Mouse (Mus musculus) midbrain, embryonic 10.5 days (tissue): Measurements from ENCODE around the gene Prkd2. TPM values are rescaled to one million over a fixed set of nuclear protein-coding genes. Genes with fewer than 3 reads are reported as not detected.
A peak's percentile ranks its signal among the peaks of the same experiment; 100 is the strongest.

Source experiments
- DNase-seq: peaks from one replicate; pipeline ENCODE4 v3.0.0-alpha.2; 2017; ENCODE audit warnings: low spot score
- H3K27ac ChIP-seq: fragments of 300-500 bp; sonication (generic); replicated peaks from 2 replicates; pipeline ENCODE4 v1.5.1; 2016; ENCODE audit warnings: mild to moderate bottlenecking
- H3K27me3 ChIP-seq: fragments of 300-500 bp; sonication (generic); 2 replicates; pipeline ENCODE4 v1.6.1; 2016; ENCODE audit warnings: low read depth, mild to moderate bottlenecking; ENCODE audit not compliant: poor library complexity, severe bottlenecking
- H3K36me3 ChIP-seq: fragments of 300-500 bp; sonication (generic); 2 replicates; pipeline ENCODE4 v1.6.1; 2016; ENCODE audit warnings: mild to moderate bottlenecking, moderate library complexity
- H3K4me1 ChIP-seq: fragments of 300-500 bp; sonication (generic); 2 replicates; pipeline ENCODE4 v1.6.1; 2016
- H3K4me3 ChIP-seq: fragments of 300-500 bp; sonication (generic); 2 replicates; pipeline ENCODE4 v1.5.1; 2016; ENCODE audit warnings: mild to moderate bottlenecking, moderate library complexity
- H3K9me3 ChIP-seq: fragments of 300-500 bp; sonication (generic); replicated peaks from 2 replicates; pipeline ENCODE4 v1.6.1; 2016; ENCODE audit warnings: mild to moderate bottlenecking
- WGBS: fragments of 180-500 bp; shearing (Covaris S2); methylation state at CpG from one replicate; pipeline ENCODE4 v1.1.7; 2016; 5-methylcytosine and 5-hydroxymethylcytosine counted together
- polyA plus RNA-seq: library from polyadenylated mRNA; unstranded; fragments of >200 nt; fragmentation: Nextera tagmentation; extraction: Ambion mirVana; gene quantifications from 2 replicates; pipeline ENCODE4 v1.2.1, GENCODE M21; 2016

Prkd2 gene
- polyA plus RNA-seq, 1 experiment from 2014 or later, result 11.1 TPM

GRCm38 (mm10) chr7:16875310-16875325 lies 32.4 kb downstream of the Prkd2 start, which contains the start of gene Dact3:
Dact3 (plus strand) TSS chr7:16875317.
- 0% methylated on average over 1 of the region's 1 CpGs for WGBS
- Histone ChIP-seq H3K4me1 (peaks cover 50% of the 10 kb centered on the region), H3K4me3 (peak within 1 kb of the TSS; percentile 74), H3K9me3 (no peaks in the 10 kb centered on the region), H3K36me3 (peaks cover 16% of the 10 kb centered on the region), H3K27ac (peak within 1 kb of the TSS; percentile 90), H3K27me3 (no peaks in the 10 kb centered on the region)
- no peak for DNase-seq

GRCm38 (mm10) chr7:16875326-16875725 lies 32.6 kb downstream of the Prkd2 start:
- Histone ChIP-seq H3K9me3 (no peaks in the 10 kb centered on the region), H3K36me3 (peaks cover 16% of the 10 kb centered on the region), H3K4me3 (peak overlapping the region; percentile 74), H3K4me1 (peaks cover 50% of the 10 kb centered on the region), H3K27ac (peak overlapping the region; percentile 90), H3K27me3 (no peaks in the 10 kb centered on the region)
- DNase-seq, result no peak
- under 1% methylated on average over 41 of the region's 42 CpGs for WGBS

- Histone ChIP-seq H3K4me1 (peaks cover 51% of the 10 kb centered on the region), H3K9me3 (no peaks in the 10 kb centered on the region), H3K4me3 (peak overlapping the region; percentile 74), H3K36me3 (peaks cover 16% of the 10 kb centered on the region), H3K27ac (peak overlapping the region; percentile 90), H3K27me3 (no peaks in the 10 kb centered on the region)
- DNase-seq, result peak; percentile 27
- WGBS, result 11% methylated on average over 11 of the region's 11 CpGs
Measured at GRCm38 (mm10) chr7:16876006-16876405, 33.3 kb downstream of the Prkd2 start.

GRCm38 (mm10) chr7:16876608-16877007 lies 33.9 kb downstream of the Prkd2 start:
- Histone ChIP-seq H3K36me3 (peaks cover 13% of the 10 kb centered on the region), H3K9me3 (no peaks in the 10 kb centered on the region), H3K27ac (peak overlapping the region; percentile 90), H3K27me3 (no peaks in the 10 kb centered on the region), H3K4me1 (peaks cover 55% of the 10 kb centered on the region), H3K4me3 (peak overlapping the region; percentile 74)
- DNase-seq, result peak; percentile 74
- WGBS, result under 1% methylated on average over 13 of the region's 13 CpGs

- Histone ChIP-seq H3K27ac (no peak overlapping the region), H3K4me3 (no peak overlapping the region), H3K27me3 (peaks cover 10% of the 10 kb centered on the region), H3K36me3 (peaks cover 17% of the 10 kb centered on the region), H3K9me3 (no peaks in the 10 kb centered on the region), H3K4me1 (peaks cover 55% of the 10 kb centered on the region)
- 84% methylated on average over 3 of the region's 3 CpGs for WGBS
- DNase-seq, result no peak
Measured at GRCm38 (mm10) chr7:16877717-16878116, 35.0 kb downstream of the Prkd2 start.

- H3K27ac ChIP-seq, result peak overlapping the region; percentile 91
- WGBS, result 21% methylated on average over 9 of the region's 9 CpGs
- peak; percentile 88 for DNase-seq
- peaks cover 1% of the 10 kb centered on the region for H3K9me3 ChIP-seq
- H3K4me3 ChIP-seq, result peak overlapping the region; percentile 31; the same call in 1 of the 2 replicates
- peaks cover 37% of the 10 kb centered on the region for H3K36me3 ChIP-seq
- H3K4me1 ChIP-seq, result peaks cover 52% of the 10 kb centered on the region
- H3K27me3 ChIP-seq, result peaks cover 33% of the 10 kb centered on the region
Measured at GRCm38 (mm10) chr7:16879796-16880547, 37.3 kb downstream of the Prkd2 start.

GRCm38 (mm10) chr7:16880615-16881014 lies 37.9 kb downstream of the Prkd2 start:
- Histone ChIP-seq H3K9me3 (peaks cover 8% of the 10 kb centered on the region), H3K4me1 (peaks cover 53% of the 10 kb centered on the region), H3K4me3 (peak overlapping the region; percentile 31; the same call in 1 of the 2 replicates), H3K36me3 (peaks cover 44% of the 10 kb centered on the region), H3K27me3 (peaks cover 39% of the 10 kb centered on the region), H3K27ac (peak overlapping the region; percentile 91)
- 16% methylated on average over 5 of the region's 5 CpGs for WGBS
- DNase-seq, result no peak

GRCm38 (mm10) chr7:16883162-16883561 lies 40.5 kb downstream of the Prkd2 start:
- Histone ChIP-seq H3K4me1 (peaks cover 37% of the 10 kb centered on the region), H3K27me3 (peaks cover 64% of the 10 kb centered on the region), H3K27ac (no peak overlapping the region), H3K4me3 (no peak overlapping the region), H3K9me3 (peaks cover 21% of the 10 kb centered on the region), H3K36me3 (peaks cover 64% of the 10 kb centered on the region)
- WGBS, result 94% methylated on average over 6 of the region's 6 CpGs
- no peak for DNase-seq

- Histone ChIP-seq H3K4me3 (no peak overlapping the region), H3K9me3 (peaks cover 21% of the 10 kb centered on the region), H3K27ac (no peak overlapping the region), H3K27me3 (peaks cover 76% of the 10 kb centered on the region), H3K36me3 (peaks cover 58% of the 10 kb centered on the region), H3K4me1 (peaks cover 30% of the 10 kb centered on the region)
- 48% methylated on average over 4 of the region's 4 CpGs for WGBS
- DNase-seq, result no peak
Measured at GRCm38 (mm10) chr7:16884334-16884733, 41.6 kb downstream of the Prkd2 start.

GRCm38 (mm10) chr7:16885271-16885776 lies 42.6 kb downstream of the Prkd2 start:
- peaks cover 24% of the 10 kb centered on the region for H3K9me3 ChIP-seq
- 16% methylated on average over 91 of the region's 95 CpGs for WGBS
- DNase-seq, result peak; percentile 28
- peak overlapping the region; percentile 44 for H3K4me3 ChIP-seq
- peak overlapping the region; percentile 49; the same call in 1 of the 2 replicates for H3K27ac ChIP-seq
- H3K27me3 ChIP-seq, result peaks cover 86% of the 10 kb centered on the region
- peaks cover 20% of the 10 kb centered on the region for H3K4me1 ChIP-seq
- peaks cover 58% of the 10 kb centered on the region for H3K36me3 ChIP-seq

GRCm38 (mm10) chr7:16885905-16886304 lies 43.2 kb downstream of the Prkd2 start:
- Histone ChIP-seq H3K4me1 (peaks cover 20% of the 10 kb centered on the region), H3K27ac (0 out of 2 replicates have a peak overlapping the region, but pooled peaks have one; percentile 49), H3K27me3 (peaks cover 92% of the 10 kb centered on the region), H3K9me3 (peaks cover 24% of the 10 kb centered on the region), H3K36me3 (peaks cover 58% of the 10 kb centered on the region), H3K4me3 (peak overlapping the region; percentile 44)
- DNase-seq, result no peak
- 42% methylated on average over 59 of the region's 59 CpGs for WGBS

- 50% methylated on average over 6 of the region's 6 CpGs for WGBS
- no peak for DNase-seq
- peaks cover 21% of the 10 kb centered on the region for H3K36me3 ChIP-seq
- H3K9me3 ChIP-seq, result peaks cover 18% of the 10 kb centered on the region
- H3K4me3 ChIP-seq, result peak overlapping the region; percentile 43; the same call in 1 of the 2 replicates
- H3K4me1 ChIP-seq, result peaks cover 52% of the 10 kb centered on the region
- peak overlapping the region; percentile 34; the same call in 1 of the 2 replicates for H3K27ac ChIP-seq
- peaks cover 88% of the 10 kb centered on the region for H3K27me3 ChIP-seq
Measured at GRCm38 (mm10) chr7:16890536-16890935, 47.8 kb downstream of the Prkd2 start.

- Histone ChIP-seq H3K27ac (peak overlapping the region; percentile 34; the same call in 1 of the 2 replicates), H3K27me3 (peaks cover 84% of the 10 kb centered on the region), H3K9me3 (peaks cover 13% of the 10 kb centered on the region), H3K4me1 (peaks cover 51% of the 10 kb centered on the region), H3K4me3 (peak overlapping the region; percentile 43), H3K36me3 (peaks cover 17% of the 10 kb centered on the region)
- under 1% methylated on average over 23 of the region's 23 CpGs for WGBS
- peak; percentile 75 for DNase-seq
Measured at GRCm38 (mm10) chr7:16890944-16891343, 48.2 kb downstream of the Prkd2 start.
